In the genomic region with DNA sequence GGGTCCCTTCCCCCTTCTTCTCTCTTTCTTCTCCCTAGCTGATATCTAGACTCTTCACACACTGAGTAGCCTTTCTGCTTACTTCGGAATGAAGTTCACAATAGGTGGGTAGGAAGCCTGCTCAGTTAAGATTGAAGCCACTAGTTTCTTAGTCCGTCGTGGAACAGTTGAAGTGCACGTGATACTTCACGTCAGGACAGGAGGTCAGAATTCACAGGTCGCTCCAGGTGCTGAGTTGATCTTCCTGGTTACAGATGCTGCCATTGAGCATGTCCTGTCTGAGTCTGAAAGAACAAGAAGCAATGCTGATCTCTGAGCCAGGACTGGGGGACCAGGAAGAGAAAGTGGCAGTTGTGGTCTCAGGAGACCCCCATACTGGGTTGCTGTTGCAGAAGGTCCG, we compare ENCODE assay signal across 16 mouse cellular contexts.
"Had no signal": no experiment of that assay in that cellular context is flagged by ENCODE, and none has a peak within 500 bp of the region (broad histone marks: within the 10 kb centered on the region; RNA-seq: fewer than 3 reads in every experiment).

No protein-coding gene starts in this region.

- H3K9ac ChIP-seq: lung, embryonic 15.5 days; midbrain, embryonic 13.5 days; midbrain, embryonic 15.5 days; neural tube, embryonic 12.5 days; stomach, embryonic 15.5 days had no signal

- H3K4me3 ChIP-seq: lung, embryonic 15.5 days; megakaryocyte, embryonic 14.5 days; midbrain, embryonic 13.5 days; midbrain, embryonic 15.5 days; neural tube, embryonic 12.5 days; stomach, embryonic 15.5 days had no signal

- H3K4me2 ChIP-seq: lung, embryonic 15.5 days; midbrain, embryonic 11.5 days; midbrain, embryonic 13.5 days; midbrain, embryonic 15.5 days; neural tube, embryonic 12.5 days; stomach, embryonic 15.5 days had no signal

- H3K27me3 ChIP-seq: lung, embryonic 15.5 days; midbrain, embryonic 13.5 days; midbrain, embryonic 15.5 days; neural tube, embryonic 12.5 days; stomach, embryonic 15.5 days had no signal

- ATAC-seq: lung, postnatal 0 days; midbrain, embryonic 13.5 days; midbrain, embryonic 15.5 days had no signal

- H3K4me1 ChIP-seq: lung, embryonic 15.5 days; midbrain, embryonic 13.5 days; midbrain, embryonic 15.5 days; neural tube, embryonic 12.5 days had no signal

- H3K36me3 ChIP-seq: lung, embryonic 15.5 days; midbrain, embryonic 13.5 days; midbrain, embryonic 15.5 days; neural tube, embryonic 12.5 days; stomach, embryonic 15.5 days had no signal

- H3K9me3 ChIP-seq: lung, embryonic 15.5 days; megakaryocyte, embryonic 14.5 days; midbrain, embryonic 13.5 days; midbrain, embryonic 15.5 days; neural tube, embryonic 12.5 days; stomach, embryonic 15.5 days had no signal

- H3K27ac ChIP-seq: lung, embryonic 15.5 days; midbrain, embryonic 13.5 days; midbrain, embryonic 15.5 days; neural tube, embryonic 12.5 days; stomach, embryonic 15.5 days; stomach, postnatal 0 days had no signal

- DNase-seq: lung, adult 2 months; lung, postnatal 14 days; lung, postnatal 36 days; right cerebral cortex, postnatal 14 days; thymus, adult 2 months; thymus, postnatal 25 days; thymus, postnatal 4 days had no signal
